Mouse (Mus musculus) limb, embryonic 14.5 days (tissue): ENCODE data around the gene Rhoh. TPM values are rescaled to one million over a fixed set of nuclear protein-coding genes. Genes with fewer than 3 reads are reported as not detected.
A peak's percentile ranks its signal among the peaks of the same experiment; 100 is the strongest.

ENCODE experiments used
- ATAC-seq: fragments of 200-750 bp; cut with Nextera tagmentation; 2 replicates; pipeline ENCODE4 v1.8.0; 2017; ENCODE audit warnings: low read depth, moderate number of reproducible peaks, moderate TSS enrichment; ENCODE audit not compliant: low FRiP score
- DNase-seq: peaks from one replicate; pipeline ENCODE4 v3.0.0-alpha.2; 2015; ENCODE audit warnings: low spot score
- H3K27ac ChIP-seq: fragments of 300-500 bp; sonication (generic); replicated peaks from 2 replicates; pipeline ENCODE4 v1.5.1; 2014; ENCODE audit warnings: low read depth, mild to moderate bottlenecking, low read length, moderate library complexity, mixed read lengths
- H3K27me3 ChIP-seq: fragments of 300-500 bp; sonication (generic); 2 replicates; pipeline ENCODE4 v1.6.1; 2014; ENCODE audit warnings: low read length, mixed read lengths; ENCODE audit not compliant: control insufficient read depth, insufficient read depth
- H3K36me3 ChIP-seq: fragments of 300-500 bp; sonication (generic); 2 replicates; pipeline ENCODE4 v1.6.1; 2014; ENCODE audit warnings: mild to moderate bottlenecking, low read length, moderate library complexity, mixed read lengths; ENCODE audit not compliant: control insufficient read depth, insufficient read depth
- H3K4me1 ChIP-seq: fragments of 300-500 bp; sonication (generic); 2 replicates; pipeline ENCODE4 v1.6.1; 2014; ENCODE audit warnings: antibody characterized with exemption, low read length, mixed read lengths; ENCODE audit not compliant: control insufficient read depth, insufficient read depth
- H3K4me2 ChIP-seq: fragments of 300-500 bp; sonication (generic); replicated peaks from 2 replicates; pipeline ENCODE4 v1.6.1; 2014; ENCODE audit warnings: low read depth, mild to moderate bottlenecking, low read length, moderate library complexity; ENCODE audit not compliant: severe bottlenecking
- H3K4me3 ChIP-seq: fragments of 300-500 bp; sonication (generic); replicated peaks from 2 replicates; pipeline ENCODE4 v1.5.1; 2014; ENCODE audit warnings: low read length
- H3K9ac ChIP-seq: fragments of 300-500 bp; sonication (generic); 2 replicates; pipeline ENCODE4 v1.6.1; 2014; ENCODE audit warnings: mild to moderate bottlenecking, low read depth, low read length, moderate library complexity; ENCODE audit not compliant: severe bottlenecking
- H3K9me3 ChIP-seq: fragments of 300-500 bp; sonication (generic); 2 replicates; pipeline ENCODE4 v1.6.1; 2016; ENCODE audit warnings: low read length; ENCODE audit not compliant: control insufficient read depth
- POLR2A ChIP-seq: fragments of 200-500 bp; IDR thresholded peaks from 2 replicates; pipeline ENCODE4 v1.8.0; 2012; ENCODE audit warnings: inconsistent platforms, mild to moderate bottlenecking, moderate library complexity, borderline replicate concordance; ENCODE audit not compliant: insufficient read depth, insufficient read length; ENCODE audit errors: extremely low read depth
- WGBS: fragments of 180-500 bp; shearing (Covaris S2); extraction: QIAGEN DNeasy Blood & Tissue Kit; methylation state at CpG from one replicate; pipeline ENCODE4 v1.1.7; 2014; 5-methylcytosine and 5-hydroxymethylcytosine counted together
- polyA plus RNA-seq, 2 experiments: library from polyadenylated mRNA; depleted of rRNA in 1 of 2; stranded (reverse) in 1 of 2; unstranded in 1 of 2; fragments of >200 nt; fragmentation: Nextera tagmentation in 1 of 2; extraction: Ambion mirVana in 1 of 2; gene quantifications; 2 replicates each; pipeline versions ENCODE4 v1.2.1 to v1.2.3; 2012 to 2014

Gene Rhoh
- polyA plus RNA-seq, 2 experiments = 1.4 to 2.0 TPM

- no peak for TF ChIP-seq POLR2A
- Histone ChIP-seq H3K27me3 (no peaks in the 10 kb centered on the region), H3K4me2 (no peak overlapping the region), H3K36me3 (no peaks in the 10 kb centered on the region), H3K27ac (0 out of 2 replicates have a peak overlapping the region, but pooled peaks have one; percentile 20), H3K9me3 (peaks cover 15% of the 10 kb centered on the region; the same call in 1 of the 2 replicates), H3K9ac (no peak overlapping the region), H3K4me1 (no peaks in the 10 kb centered on the region), H3K4me3 (no peak overlapping the region)
- peak; percentile 71 for ATAC-seq
- 54% methylated on average over 7 of the region's 7 CpGs for WGBS
- peak; percentile 45 for DNase-seq
These were observed 39.9 kb downstream of the Rhoh start for GRCm38 (mm10) chr5:65900862-65901265.

GRCm38 (mm10) chr5:65901868-65902418 lies 40.9 kb downstream of the Rhoh start:
- Histone ChIP-seq H3K4me3 (no peak overlapping the region), H3K4me2 (no peak overlapping the region), H3K4me1 (no peaks in the 10 kb centered on the region), H3K27me3 (no peaks in the 10 kb centered on the region), H3K36me3 (no peaks in the 10 kb centered on the region), H3K9ac (no peak overlapping the region), H3K27ac (no peak overlapping the region), H3K9me3 (peaks cover 15% of the 10 kb centered on the region; the same call in 1 of the 2 replicates)
- TF ChIP-seq POLR2A = no peak
- no peak for DNase-seq
- ATAC-seq = no peak
- 90% methylated on average over 10 of the region's 10 CpGs for WGBS

- Histone ChIP-seq H3K4me2 (no peak overlapping the region), H3K4me1 (no peaks in the 10 kb centered on the region), H3K4me3 (no peak overlapping the region), H3K9me3 (peaks cover 15% of the 10 kb centered on the region; the same call in 1 of the 2 replicates), H3K36me3 (no peaks in the 10 kb centered on the region), H3K27me3 (no peaks in the 10 kb centered on the region), H3K27ac (no peak overlapping the region), H3K9ac (no peak overlapping the region)
- ATAC-seq = no peak
- no peak for DNase-seq
- no peak for TF ChIP-seq POLR2A
- 94% methylated on average over 9 of the region's 9 CpGs for WGBS
These were observed 41.8 kb downstream of the Rhoh start for GRCm38 (mm10) chr5:65902811-65903210.

GRCm38 (mm10) chr5:65904476-65904875 lies 43.5 kb downstream of the Rhoh start:
- Histone ChIP-seq H3K9ac (no peak overlapping the region), H3K4me2 (no peak overlapping the region), H3K4me1 (no peaks in the 10 kb centered on the region), H3K4me3 (no peak overlapping the region), H3K36me3 (no peaks in the 10 kb centered on the region), H3K9me3 (peaks cover 15% of the 10 kb centered on the region; the same call in 1 of the 2 replicates), H3K27ac (no peak overlapping the region), H3K27me3 (no peaks in the 10 kb centered on the region)
- WGBS = 89% methylated on average over 4 of the region's 4 CpGs
- no peak for TF ChIP-seq POLR2A
- DNase-seq (no peak), ATAC-seq (no peak)

- TF ChIP-seq POLR2A = no peak
- Histone ChIP-seq H3K4me3 (no peak overlapping the region), H3K27me3 (no peaks in the 10 kb centered on the region), H3K27ac (no peak overlapping the region), H3K4me1 (no peaks in the 10 kb centered on the region), H3K9me3 (peaks cover 10% of the 10 kb centered on the region; the same call in 1 of the 2 replicates), H3K36me3 (no peaks in the 10 kb centered on the region), H3K9ac (no peak overlapping the region), H3K4me2 (no peak overlapping the region)
- no peak for ATAC-seq
- 69% methylated on average over 2 of the region's 2 CpGs for WGBS
- DNase-seq = no peak
These were observed 47.7 kb downstream of the Rhoh start for GRCm38 (mm10) chr5:65908751-65909150.
